Mouse (Mus musculus): Measurements from ENCODE around the gene Traf1. TPM values are rescaled to one million over a fixed set of nuclear protein-coding genes. Genes with fewer than 3 reads are reported as not detected.

Traf1 gene
- polyA plus RNA-seq, 1 experiment from 2014 or later: 3.3 TPM

- Histone ChIP-seq H3K27ac (no peak overlapping the region), H3K4me3 (ENCODE audit: inconsistent target) (no peak overlapping the region), H3K79me2 (ENCODE audit: inconsistent target) (no peaks in the 10 kb centered on the region), H3K36me3 (ENCODE audit: inconsistent target) (no peaks in the 10 kb centered on the region)
- WGBS (ENCODE audit: missing documents): 56% methylated on average over 12 of the region's 12 CpGs
Measured at GRCm38 (mm10) chr2:34906861-34907604, 54.5 kb downstream of the Traf1 start.

- no peaks in the 10 kb centered on the region for H3K36me3 ChIP-seq (ENCODE audit: inconsistent target)
- no peak overlapping the region for H3K27ac ChIP-seq
- H3K79me2 ChIP-seq (ENCODE audit: inconsistent target): no peaks in the 10 kb centered on the region
- no peak overlapping the region for H3K4me3 ChIP-seq (ENCODE audit: inconsistent target)
- WGBS (ENCODE audit: missing documents): 92% methylated on average over 6 of the region's 6 CpGs
Measured at GRCm38 (mm10) chr2:34906426-34906825, 55.1 kb downstream of the Traf1 start.

GRCm38 (mm10) chr2:34904849-34905542 lies 56.6 kb downstream of the Traf1 start:
- 8% methylated on average over 34 of the region's 34 CpGs for WGBS (ENCODE audit: missing documents)
- H3K36me3 ChIP-seq (ENCODE audit: inconsistent target): no peaks in the 10 kb centered on the region

GRCm38 (mm10) chr2:34903652-34904405 lies 57.7 kb downstream of the Traf1 start:
- H3K79me2 ChIP-seq (ENCODE audit: inconsistent target): no peaks in the 10 kb centered on the region
- no peak overlapping the region for H3K4me3 ChIP-seq (ENCODE audit: inconsistent target)
- 93% methylated on average over 4 of the region's 4 CpGs for WGBS (ENCODE audit: missing documents)
- peak overlapping the region; percentile 71 for H3K27ac ChIP-seq
- H3K36me3 ChIP-seq (ENCODE audit: inconsistent target): no peaks in the 10 kb centered on the region

More at GRCm38 (mm10) chr2:34904849-34905542, 56.6 kb downstream of the Traf1 start:
- no peak overlapping the region for H3K4me3 ChIP-seq (ENCODE audit: inconsistent target)
- no peaks in the 10 kb centered on the region for H3K79me2 ChIP-seq (ENCODE audit: inconsistent target)
- H3K27ac ChIP-seq: peak overlapping the region; percentile 71

GRCm38 (mm10) chr2:34903191-34903590 lies 58.4 kb downstream of the Traf1 start:
- 93% methylated on average over 7 of the region's 7 CpGs for WGBS (ENCODE audit: missing documents)
- H3K79me2 ChIP-seq (ENCODE audit: inconsistent target): no peaks in the 10 kb centered on the region
- H3K27ac ChIP-seq: no peak overlapping the region
- H3K4me3 ChIP-seq (ENCODE audit: inconsistent target): no peak overlapping the region
- H3K36me3 ChIP-seq (ENCODE audit: inconsistent target): no peaks in the 10 kb centered on the region

GRCm38 (mm10) chr2:34902731-34903130 lies 58.8 kb downstream of the Traf1 start:
- Histone ChIP-seq H3K4me3 (ENCODE audit: inconsistent target) (no peak overlapping the region), H3K79me2 (ENCODE audit: inconsistent target) (no peaks in the 10 kb centered on the region), H3K27ac (no peak overlapping the region), H3K36me3 (ENCODE audit: inconsistent target) (no peaks in the 10 kb centered on the region)
- 92% methylated on average over 6 of the region's 6 CpGs for WGBS (ENCODE audit: missing documents)

- H3K36me3 ChIP-seq (ENCODE audit: inconsistent target): no peaks in the 10 kb centered on the region
- WGBS (ENCODE audit: missing documents): 96% methylated on average over 4 of the region's 4 CpGs
- H3K4me3 ChIP-seq (ENCODE audit: inconsistent target): no peak overlapping the region
- H3K79me2 ChIP-seq (ENCODE audit: inconsistent target): no peaks in the 10 kb centered on the region
- H3K27ac ChIP-seq: no peak overlapping the region
Measured at GRCm38 (mm10) chr2:34901726-34902125, 59.8 kb downstream of the Traf1 start.

GRCm38 (mm10) chr2:34900412-34900811 lies 61.2 kb downstream of the Traf1 start:
- Histone ChIP-seq H3K36me3 (ENCODE audit: inconsistent target) (no peaks in the 10 kb centered on the region; the same call in 1 of the 2 replicates), H3K4me3 (ENCODE audit: inconsistent target) (no peak overlapping the region), H3K27ac (no peak overlapping the region), H3K79me2 (ENCODE audit: inconsistent target) (no peaks in the 10 kb centered on the region)
- WGBS (ENCODE audit: missing documents): 92% methylated on average over 1 of the region's 1 CpGs

- H3K79me2 ChIP-seq (ENCODE audit: inconsistent target): no peaks in the 10 kb centered on the region
- no peaks in the 10 kb centered on the region; the same call in 1 of the 2 replicates for H3K36me3 ChIP-seq (ENCODE audit: inconsistent target)
Measured at GRCm38 (mm10) chr2:34899682-34900081, 61.9 kb downstream of the Traf1 start.

GRCm38 (mm10) chr2:34897820-34898219 lies 63.8 kb downstream of the Traf1 start:
- Histone ChIP-seq H3K27ac (no peak overlapping the region), H3K36me3 (ENCODE audit: inconsistent target) (no peaks in the 10 kb centered on the region; the same call in 1 of the 2 replicates), H3K4me3 (ENCODE audit: inconsistent target) (no peak overlapping the region), H3K79me2 (ENCODE audit: inconsistent target) (no peaks in the 10 kb centered on the region)
- whole genome bisulfite sequencing (ENCODE audit: missing documents): 59% methylated on average over 10 of the region's 10 CpGs

More at GRCm38 (mm10) chr2:34899682-34900081, 61.9 kb downstream of the Traf1 start:
- WGBS (ENCODE audit: missing documents): 94% methylated on average over 10 of the region's 11 CpGs
- Histone ChIP-seq H3K4me3 (ENCODE audit: inconsistent target) (no peak overlapping the region), H3K27ac (no peak overlapping the region)

GRCm38 (mm10) chr2:34896821-34897460 lies 64.6 kb downstream of the Traf1 start:
- 96% methylated on average over 17 of the region's 17 CpGs for WGBS (ENCODE audit: missing documents)
- H3K36me3 ChIP-seq (ENCODE audit: inconsistent target): no peaks in the 10 kb centered on the region; the same call in 1 of the 2 replicates

GRCm38 (mm10) chr2:34895503-34896113 lies 66.0 kb downstream of the Traf1 start:
- H3K79me2 ChIP-seq (ENCODE audit: inconsistent target): no peaks in the 10 kb centered on the region
- WGBS (ENCODE audit: missing documents): 88% methylated on average over 17 of the region's 19 CpGs
- no peaks in the 10 kb centered on the region; the same call in 1 of the 2 replicates for H3K36me3 ChIP-seq (ENCODE audit: inconsistent target)
- H3K4me3 ChIP-seq (ENCODE audit: inconsistent target): no peak overlapping the region
- H3K27ac ChIP-seq: no peak overlapping the region

More at GRCm38 (mm10) chr2:34896821-34897460, 64.6 kb downstream of the Traf1 start:
- Histone ChIP-seq H3K27ac (no peak overlapping the region), H3K4me3 (ENCODE audit: inconsistent target) (no peak overlapping the region), H3K79me2 (ENCODE audit: inconsistent target) (no peaks in the 10 kb centered on the region)

- Histone ChIP-seq H3K36me3 (ENCODE audit: inconsistent target) (no peaks in the 10 kb centered on the region; the same call in 1 of the 2 replicates), H3K27ac (no peak overlapping the region), H3K4me3 (ENCODE audit: inconsistent target) (no peak overlapping the region), H3K79me2 (ENCODE audit: inconsistent target) (no peaks in the 10 kb centered on the region)
- WGBS (ENCODE audit: missing documents): 40% methylated on average over 5 of the region's 5 CpGs
Measured at GRCm38 (mm10) chr2:34893950-34894349, 67.6 kb downstream of the Traf1 start.
